Mouse (Mus musculus) CD4-positive, CD25-positive, alpha-beta regulatory T cell (primary cell): Measurements from ENCODE around the gene Plcb4. TPM values are rescaled to one million over a fixed set of nuclear protein-coding genes. Genes with fewer than 3 reads are reported as not detected.

ENCODE experiments used
- polyA plus RNA-seq: library from polyadenylated mRNA; unstranded; fragments of 100-300 nt; shearing (Covaris generic); gene quantifications from one replicate; pipeline ENCODE4 v1.2.1, GENCODE M21; 2017

Gene Plcb4
- polyA plus RNA-seq: 15.1 TPM

GRCm38 (mm10) chr2:135658486-135659390 lies at the start of gene Plcb4:
Gene Plcb4, plus strand, starts transcription at chr2:135659011.

GRCm38 (mm10) chr2:136051688-136052289 lies 393.0 kb downstream of the Plcb4 start, which contains the start of gene Lamp5:
Gene Lamp5, plus strand, starts transcription at chr2:136052239.

